Mouse (Mus musculus): ENCODE results near the gene Rad51. TPM values are rescaled to one million over a fixed set of nuclear protein-coding genes. Genes with fewer than 3 reads are reported as not detected.

Rad51 gene
- polyA plus RNA-seq, 1 experiment from 2014 or later = 8.3 TPM

GRCm38 (mm10) chr2:119166901-119167865, 54.6 kb downstream of the Rad51 start, which contains the start of gene Gchfr:
Gene Gchfr, plus strand, starts transcription at chr2:119167773.
- peak within 1 kb of the TSS; percentile 99 for H3K4me2 ChIP-seq
- peaks cover 19% of the 10 kb centered on the region for H3K4me1 ChIP-seq
- H3K9me3 ChIP-seq = no peaks in the 10 kb centered on the region
- H3K36me3 ChIP-seq (replicated peaks) = no peaks in the 10 kb centered on the region
- peaks cover 18% of the 10 kb centered on the region for H3K27me3 ChIP-seq (replicated peaks)
- no peak within 1 kb of the TSS for H3K27ac ChIP-seq
- H3K9ac ChIP-seq = peak within 1 kb of the TSS; percentile 28
- peak within 1 kb of the TSS; percentile 53 for H3K4me3 ChIP-seq
- peak; percentile 73 for ATAC-seq (replicated peaks)
- under 1% methylated on average over 60 of the region's 60 CpGs for WGBS

GRCm38 (mm10) chr2:119167866-119168256, 55.3 kb downstream of the Rad51 start:
- 4% methylated on average over 26 of the region's 26 CpGs for WGBS
- Histone ChIP-seq H3K9me3 (no peaks in the 10 kb centered on the region), H3K4me1 (peaks cover 26% of the 10 kb centered on the region), H3K36me3 (replicated peaks) (no peaks in the 10 kb centered on the region), H3K4me3 (peak overlapping the region; percentile 53), H3K27me3 (replicated peaks) (peaks cover 18% of the 10 kb centered on the region), H3K4me2 (peak overlapping the region; percentile 99), H3K27ac (no peak overlapping the region), H3K9ac (peak overlapping the region; percentile 28; the same call in 1 of the 2 replicates)
- peak; percentile 54 for ATAC-seq (replicated peaks)

- Histone ChIP-seq H3K4me3 (no peak overlapping the region), H3K36me3 (replicated peaks) (no peaks in the 10 kb centered on the region), H3K4me2 (no peak overlapping the region), H3K9me3 (no peaks in the 10 kb centered on the region), H3K27me3 (replicated peaks) (peaks cover 18% of the 10 kb centered on the region), H3K27ac (no peak overlapping the region), H3K9ac (no peak overlapping the region), H3K4me1 (peaks cover 38% of the 10 kb centered on the region)
- no peak for ATAC-seq (replicated peaks)
- WGBS = 84% methylated on average over 2 of the region's 2 CpGs
Measured at GRCm38 (mm10) chr2:119170282-119170681, 57.7 kb downstream of the Rad51 start.

GRCm38 (mm10) chr2:119171574-119171973, 59.0 kb downstream of the Rad51 start:
- Histone ChIP-seq H3K4me2 (no peak overlapping the region), H3K4me1 (peaks cover 36% of the 10 kb centered on the region), H3K27ac (no peak overlapping the region), H3K4me3 (no peak overlapping the region), H3K9me3 (no peaks in the 10 kb centered on the region), H3K36me3 (replicated peaks) (no peaks in the 10 kb centered on the region), H3K9ac (no peak overlapping the region), H3K27me3 (replicated peaks) (peaks cover 10% of the 10 kb centered on the region)
- 88% methylated on average over 8 of the region's 8 CpGs for WGBS
- ATAC-seq (replicated peaks) = no peak

GRCm38 (mm10) chr2:119172446-119172845, 59.9 kb downstream of the Rad51 start:
- Histone ChIP-seq H3K4me2 (no peak overlapping the region), H3K27ac (0 out of 2 replicates have a peak overlapping the region, but pooled peaks have one; percentile 38), H3K27me3 (replicated peaks) (peaks cover 7% of the 10 kb centered on the region), H3K4me3 (no peak overlapping the region), H3K9me3 (no peaks in the 10 kb centered on the region), H3K9ac (no peak overlapping the region), H3K36me3 (replicated peaks) (no peaks in the 10 kb centered on the region), H3K4me1 (peaks cover 28% of the 10 kb centered on the region)
- 77% methylated on average over 7 of the region's 7 CpGs for WGBS
- ATAC-seq (replicated peaks) = no peak

- H3K9me3 ChIP-seq = no peaks in the 10 kb centered on the region
- no peak overlapping the region for H3K4me3 ChIP-seq
- H3K9ac ChIP-seq = no peak overlapping the region
- WGBS = 21% methylated on average over 13 of the region's 13 CpGs
- H3K4me2 ChIP-seq = peak overlapping the region; percentile 17; the same call in 1 of the 2 replicates
- H3K4me1 ChIP-seq = peaks cover 22% of the 10 kb centered on the region
- ATAC-seq (replicated peaks) = peak; percentile 40; the same call in 1 of the 2 replicates
- H3K27me3 ChIP-seq (replicated peaks) = peaks cover 3% of the 10 kb centered on the region
- no peaks in the 10 kb centered on the region for H3K36me3 ChIP-seq (replicated peaks)
- peak overlapping the region; percentile 38; the same call in 1 of the 2 replicates for H3K27ac ChIP-seq
Measured at GRCm38 (mm10) chr2:119172862-119173576, 60.4 kb downstream of the Rad51 start.

- H3K4me3 ChIP-seq = no peak within 1 kb of the TSS
- H3K4me1 ChIP-seq = peaks cover 21% of the 10 kb centered on the region
- H3K4me2 ChIP-seq = no peak within 1 kb of the TSS
- WGBS = 39% methylated on average over 8 of the region's 8 CpGs
- H3K36me3 ChIP-seq (replicated peaks) = no peaks in the 10 kb centered on the region
- H3K27ac ChIP-seq = no peak within 1 kb of the TSS
- no peaks in the 10 kb centered on the region for H3K9me3 ChIP-seq
- no peak for ATAC-seq (replicated peaks)
- H3K27me3 ChIP-seq (replicated peaks) = no peaks in the 10 kb centered on the region
- no peak within 1 kb of the TSS for H3K9ac ChIP-seq
Measured at GRCm38 (mm10) chr2:119173991-119174651, 61.5 kb downstream of the Rad51 start, which contains the start of gene Gm14137. Gene Gm14137, plus strand, starts transcription at chr2:119174509.

- no peak for ATAC-seq (replicated peaks)
- no peaks in the 10 kb centered on the region for H3K9me3 ChIP-seq
- H3K4me1 ChIP-seq = peaks cover 21% of the 10 kb centered on the region
- H3K27ac ChIP-seq = no peak overlapping the region
- H3K27me3 ChIP-seq (replicated peaks) = no peaks in the 10 kb centered on the region
- no peak overlapping the region for H3K4me2 ChIP-seq
- peaks cover 2% of the 10 kb centered on the region; the same call in 1 of the 2 replicates for H3K36me3 ChIP-seq (replicated peaks)
- H3K9ac ChIP-seq = no peak overlapping the region
- H3K4me3 ChIP-seq = no peak overlapping the region
- 59% methylated on average over 14 of the region's 14 CpGs for WGBS
Measured at GRCm38 (mm10) chr2:119174866-119175265, 62.3 kb downstream of the Rad51 start.

- Histone ChIP-seq H3K9ac (no peak overlapping the region), H3K27ac (no peak overlapping the region), H3K9me3 (no peaks in the 10 kb centered on the region), H3K4me3 (no peak overlapping the region), H3K4me2 (no peak overlapping the region), H3K36me3 (replicated peaks) (peaks cover 8% of the 10 kb centered on the region; the same call in 1 of the 2 replicates), H3K27me3 (replicated peaks) (no peaks in the 10 kb centered on the region), H3K4me1 (peaks cover 21% of the 10 kb centered on the region)
- no peak for ATAC-seq (replicated peaks)
- WGBS = 71% methylated on average over 6 of the region's 6 CpGs
Measured at GRCm38 (mm10) chr2:119175614-119176013, 63.0 kb downstream of the Rad51 start.

GRCm38 (mm10) chr2:119176761-119177160, 64.2 kb downstream of the Rad51 start:
- Histone ChIP-seq H3K4me3 (no peak overlapping the region), H3K27me3 (replicated peaks) (no peaks in the 10 kb centered on the region), H3K4me1 (peaks cover 21% of the 10 kb centered on the region), H3K9me3 (no peaks in the 10 kb centered on the region), H3K4me2 (no peak overlapping the region), H3K36me3 (replicated peaks) (peaks cover 8% of the 10 kb centered on the region; the same call in 1 of the 2 replicates), H3K27ac (no peak overlapping the region), H3K9ac (no peak overlapping the region)
- WGBS = 51% methylated on average over 3 of the region's 3 CpGs
- no peak for ATAC-seq (replicated peaks)

GRCm38 (mm10) chr2:119177384-119177939, 64.9 kb downstream of the Rad51 start:
- no peak for ATAC-seq (replicated peaks)
- H3K4me3 ChIP-seq = no peak overlapping the region
- no peaks in the 10 kb centered on the region for H3K27me3 ChIP-seq (replicated peaks)
- no peak overlapping the region for H3K9ac ChIP-seq
- WGBS = 90% methylated on average over 5 of the region's 5 CpGs
- H3K36me3 ChIP-seq (replicated peaks) = peaks cover 12% of the 10 kb centered on the region; the same call in 1 of the 2 replicates
- no peak overlapping the region for H3K4me2 ChIP-seq
- peaks cover 16% of the 10 kb centered on the region for H3K4me1 ChIP-seq
- no peaks in the 10 kb centered on the region for H3K9me3 ChIP-seq
- H3K27ac ChIP-seq = no peak overlapping the region
